Mouse (Mus musculus) adrenal gland (tissue): ENCODE data around the gene Nicn1.
"Not testable (repeated sequence)": the region's sequence is repeated elsewhere in the genome, so short reads cannot be mapped to it uniquely, and the experiment has no call there.

Experiments used
- intact Hi-C: fragments of 180-260 bp; cut with DNase I; formaldehyde crosslinking; loops from one replicate; pipeline ENCODE4 v1.15.1; 2025
- long read RNA-seq, 2 experiments: library from polyadenylated mRNA; unstranded; transcript quantifications; one replicate each; pipeline ENCODE4 v2.0.0; 2020; ENCODE audit warnings: borderline replicate concordance in 1 of 2; ENCODE audit not compliant: insufficient replicate concordance in 1 of 2

Nicn1 gene
- long read RNA-seq, experiment 1, transcript Nicn1-201 (6 exons, 2,133 nt), result major isoform, 37 of 43 reads
- long read RNA-seq, experiment 1, partial matches to known transcripts, result 0 of 43 reads
- long read RNA-seq, experiment 1, other reads (novel, unspliced or antisense), result 6 of 43 reads
- long read RNA-seq, experiment 2, transcript Nicn1-201 (6 exons, 2,133 nt), result major isoform, 41 of 45 reads
- long read RNA-seq, experiment 2, partial matches to known transcripts, result 2 of 45 reads
- long read RNA-seq, experiment 2, other reads (novel, unspliced or antisense), result 2 of 45 reads

DNA sequence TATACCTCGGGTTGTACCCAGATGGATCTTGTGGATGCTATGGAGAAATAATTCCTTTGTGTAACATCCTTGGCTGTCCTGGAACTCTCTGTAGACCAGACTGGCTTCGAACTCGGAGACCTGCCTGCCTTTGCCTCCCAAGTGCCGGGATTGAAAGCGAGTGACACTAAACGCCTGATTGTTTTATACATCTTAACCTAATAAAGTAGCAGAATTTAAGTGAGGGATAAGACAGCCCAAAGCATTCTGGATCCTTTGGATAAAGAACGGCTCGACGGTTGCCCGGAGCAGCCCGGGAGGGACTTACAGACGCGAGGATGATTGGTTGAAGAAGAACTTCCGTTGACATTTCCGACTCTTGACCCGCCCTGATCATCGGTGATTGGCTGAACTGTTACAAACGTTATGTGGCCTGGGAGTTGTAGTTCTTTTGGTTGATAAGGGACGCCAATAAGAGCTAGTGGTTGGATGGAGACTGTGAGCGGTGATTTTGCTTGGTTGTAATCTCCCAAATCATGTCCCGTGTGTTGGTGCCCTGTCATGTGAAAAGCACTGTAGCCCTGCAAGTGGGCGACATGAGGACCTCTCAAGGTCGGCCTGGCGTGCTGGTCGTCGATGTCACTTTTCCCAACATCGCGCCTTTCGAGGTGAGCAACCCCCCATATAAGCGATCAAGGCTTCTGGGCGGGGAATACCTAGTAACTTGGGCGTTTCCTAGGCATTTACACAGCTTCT lies at the start of gene Nicn1:
TSS of gene Nicn1 (plus strand) at position 414 of the 735 bp plus-strand sequence.
- intact Hi-C loops, result no loop called here

- intact Hi-C loops, result no loop called here
These were observed 45.7 kb upstream of the Nicn1 start for GRCm38 (mm10) chr9:108244540-108244939.

- intact Hi-C loops, result no loop called here
These were observed 45.2 kb upstream of the Nicn1 start for GRCm38 (mm10) chr9:108244984-108245383.

DNA sequence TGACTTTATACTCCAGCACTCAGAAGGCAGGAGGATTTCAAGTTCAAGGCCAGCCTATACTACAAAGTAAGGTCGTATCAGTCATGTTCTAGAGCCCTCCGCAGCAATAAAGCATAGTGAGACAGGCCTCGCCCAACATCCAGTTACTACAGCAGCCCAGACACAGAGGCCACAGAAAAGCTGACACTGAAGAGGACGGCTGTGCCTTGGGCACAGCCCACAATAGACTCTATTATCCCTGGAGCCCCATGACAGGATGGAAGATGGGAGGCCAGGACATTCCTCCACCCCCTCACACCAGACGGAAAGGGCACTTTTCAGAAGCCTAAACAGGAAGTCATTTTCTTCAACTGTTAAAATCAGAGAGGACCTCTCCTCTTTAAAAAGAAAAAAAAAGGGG lies 41.3 kb upstream of the Nicn1 start:
- intact Hi-C loops, result no loop called here

- intact Hi-C loops, result no loop called here
These were observed 38.4 kb upstream of the Nicn1 start for GRCm38 (mm10) chr9:108251877-108252276.

DNA sequence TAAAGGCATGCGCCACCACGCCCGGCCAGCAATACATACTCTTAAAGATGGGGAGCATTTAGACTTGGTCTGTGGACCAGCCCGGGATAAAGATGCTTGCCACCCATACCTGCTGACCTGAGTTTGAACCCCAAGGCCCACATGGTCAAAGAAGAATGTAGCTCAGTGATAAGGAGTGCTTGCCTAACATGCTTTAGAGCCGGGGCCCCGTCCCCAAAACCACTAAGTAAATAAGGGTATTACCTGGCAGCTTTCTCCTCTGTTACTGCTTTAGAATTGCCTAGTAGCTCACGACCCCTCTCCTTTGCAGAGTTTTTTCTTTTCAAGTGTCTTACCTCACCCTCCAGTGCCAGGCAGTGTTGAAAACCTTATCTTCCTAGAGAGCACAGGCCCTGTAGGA lies 37.5 kb upstream of the Nicn1 start:
- intact Hi-C loops, result no loop called here

GRCm38 (mm10) chr9:108260526-108260925 lies 29.7 kb upstream of the Nicn1 start:
- intact Hi-C loops, result no loop called here

GRCm38 (mm10) chr9:108261865-108262264 lies 28.4 kb upstream of the Nicn1 start:
- intact Hi-C loops, result no loop called here

DNA sequence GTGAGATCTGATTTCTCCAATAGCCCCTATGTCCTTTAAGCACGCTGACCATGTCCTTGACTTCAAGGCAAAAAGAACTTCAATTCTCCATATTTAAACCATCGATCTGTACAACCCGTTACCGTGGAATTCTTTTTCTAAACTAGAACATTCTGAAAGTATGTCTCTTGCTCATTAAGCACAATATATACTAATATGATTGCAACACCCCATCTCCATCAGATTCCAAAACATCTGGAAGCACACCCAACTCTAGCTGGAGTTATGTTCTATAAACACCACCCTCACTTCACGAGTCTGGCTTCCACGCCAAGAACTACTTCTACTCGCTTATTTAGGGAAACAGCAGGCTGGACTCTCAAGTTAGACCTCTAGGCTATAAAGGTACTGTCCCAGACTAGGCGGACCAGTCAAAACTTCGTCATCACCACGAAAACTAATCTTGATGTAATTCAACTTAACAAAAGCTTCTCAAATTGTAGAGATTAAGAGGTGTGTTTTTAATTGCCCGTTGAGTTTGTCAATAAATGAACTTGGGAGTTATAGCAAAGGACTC lies 27.7 kb upstream of the Nicn1 start:
- intact Hi-C loops, result no loop called here

DNA sequence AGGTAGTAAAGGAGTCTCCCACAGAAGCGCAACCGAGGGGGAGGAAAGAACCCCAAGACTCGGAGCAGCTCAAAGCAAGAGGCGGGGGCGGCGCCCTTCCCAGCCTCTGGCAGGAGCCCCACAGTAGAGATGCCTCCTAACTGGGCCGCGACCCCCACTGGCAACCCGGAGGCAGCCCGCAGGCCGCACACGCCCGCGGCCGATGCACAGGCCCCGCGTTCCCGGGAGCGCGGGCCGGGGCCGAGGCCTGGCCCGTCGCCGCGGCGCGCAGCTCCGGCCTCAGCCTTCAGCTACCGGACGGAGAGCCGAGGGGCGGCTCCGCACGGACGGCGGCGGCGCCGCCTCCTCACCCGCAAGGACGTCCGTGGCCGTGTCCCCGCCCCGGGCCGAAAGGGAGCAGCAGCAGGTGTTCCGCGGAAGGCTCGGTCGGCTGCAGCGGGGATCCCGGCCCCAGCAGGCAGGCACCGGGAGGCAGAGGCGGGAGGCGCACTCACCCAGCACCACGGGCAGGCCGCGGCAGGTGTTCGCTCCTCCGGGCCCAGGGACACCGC lies 27.0 kb upstream of the Nicn1 start:
- intact Hi-C loops, result no loop called here

DNA sequence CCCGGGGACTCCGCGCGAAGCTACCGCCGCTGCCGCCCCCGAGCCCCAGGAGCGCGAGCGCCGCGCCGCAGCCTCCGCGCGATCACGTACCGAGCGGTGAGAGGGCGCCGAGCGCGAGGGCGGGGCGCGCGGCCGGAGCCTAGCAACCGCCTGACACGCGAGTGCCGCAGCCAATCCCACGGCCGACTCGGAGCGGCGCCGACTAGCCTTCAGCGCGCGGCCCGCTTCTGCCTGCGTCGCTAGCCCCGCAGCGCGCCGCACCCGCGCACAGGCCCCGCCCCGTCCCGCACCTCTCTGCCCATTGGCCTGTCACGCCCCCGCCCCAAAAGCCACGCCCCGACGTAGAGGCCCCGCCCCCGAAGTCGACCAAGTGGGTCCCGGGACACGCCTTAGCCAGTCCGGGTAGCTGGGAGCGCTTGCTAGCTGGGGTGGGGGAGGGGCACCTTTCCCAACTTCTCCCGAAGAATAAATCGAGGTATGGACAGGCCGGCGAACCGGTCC lies 26.5 kb upstream of the Nicn1 start, which contains the start of gene Dag1:
TSS of gene Dag1 (minus strand) at position 269 of the 501 bp plus-strand sequence.
- intact Hi-C loops, result no loop called here

- intact Hi-C loops, result no loop called here
These were observed 25.9 kb upstream of the Nicn1 start for GRCm38 (mm10) chr9:108264191-108264921.

DNA sequence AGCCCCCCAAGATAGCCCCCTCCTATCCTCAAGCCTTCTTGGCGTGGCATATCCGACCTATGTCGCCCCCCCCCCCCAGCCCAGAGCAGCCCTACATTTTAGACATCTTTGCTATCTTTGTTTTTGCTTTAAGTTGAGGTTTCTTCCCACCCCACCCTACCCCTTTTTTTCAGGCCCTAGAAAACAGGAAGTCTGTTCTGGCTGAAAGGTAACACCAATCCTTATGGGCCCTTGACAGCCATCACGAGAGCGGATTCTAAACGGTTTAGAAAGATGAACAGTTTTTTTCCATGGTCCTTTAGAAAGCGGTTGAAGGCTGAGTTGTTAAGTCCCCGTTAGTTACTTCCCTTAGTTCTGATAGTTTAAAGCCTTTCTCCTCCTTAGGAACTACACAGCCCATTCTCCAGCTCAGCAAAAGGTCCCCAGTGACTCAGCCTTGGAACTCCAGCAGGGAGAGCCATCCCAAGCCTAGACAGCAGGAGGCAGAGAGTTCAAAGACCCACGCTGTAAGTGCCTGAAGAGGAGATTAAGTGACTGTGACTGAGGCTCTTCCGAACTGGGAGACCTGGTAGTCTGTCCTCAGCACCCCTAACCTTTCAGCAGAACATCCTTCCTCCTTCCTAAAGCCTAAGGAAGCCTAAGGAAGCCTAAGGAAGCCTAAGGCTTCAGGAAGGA lies 23.8 kb upstream of the Nicn1 start:
- intact Hi-C loops, result no loop called here

- intact Hi-C loops, result no loop called here
These were observed 22.5 kb upstream of the Nicn1 start for GRCm38 (mm10) chr9:108267691-108268090.

- intact Hi-C loops, result not testable (repeated sequence)
These were observed 21.5 kb upstream of the Nicn1 start for GRCm38 (mm10) chr9:108268701-108269100.

DNA sequence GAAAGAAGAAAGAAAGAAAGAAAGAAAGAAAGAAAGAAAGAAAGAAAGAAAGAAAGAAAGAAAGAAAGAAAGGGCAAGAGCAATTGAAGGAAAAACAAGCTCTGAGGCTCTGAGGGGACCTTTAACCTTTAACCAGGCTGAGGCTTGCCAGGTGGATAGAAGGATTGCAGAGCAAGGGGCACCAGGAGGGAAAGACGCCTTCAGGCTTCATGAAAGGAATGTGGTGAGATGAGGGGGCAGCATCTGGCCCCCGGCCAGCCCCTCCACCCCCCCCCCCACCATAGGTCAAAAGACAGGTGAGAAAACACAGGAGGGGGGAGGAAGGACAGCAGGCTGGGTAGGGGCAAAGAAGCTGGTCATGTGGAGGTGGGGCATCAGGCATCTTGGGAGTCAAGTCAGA lies 18.3 kb upstream of the Nicn1 start:
- intact Hi-C loops, result no loop called here

DNA sequence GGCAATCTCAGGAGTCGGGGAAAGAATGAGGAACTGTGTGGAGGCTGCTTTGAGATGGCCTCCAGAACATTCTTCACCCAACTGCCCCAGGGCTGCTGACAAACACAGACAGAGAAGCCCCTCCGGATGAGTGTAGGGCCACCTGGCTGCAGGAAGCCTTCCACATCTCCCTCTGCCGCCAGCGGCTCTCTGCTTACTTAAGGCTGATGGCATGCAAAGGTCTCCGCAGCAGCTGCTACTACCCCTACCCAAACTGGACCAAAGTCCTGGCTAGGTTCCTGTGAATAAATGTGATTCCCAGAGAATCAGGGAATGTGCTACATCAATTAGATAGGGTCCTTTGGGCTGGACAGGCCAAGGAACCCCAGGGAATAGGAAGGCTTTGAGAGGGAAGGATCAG lies 17.5 kb upstream of the Nicn1 start:
- intact Hi-C loops, result no loop called here

DNA sequence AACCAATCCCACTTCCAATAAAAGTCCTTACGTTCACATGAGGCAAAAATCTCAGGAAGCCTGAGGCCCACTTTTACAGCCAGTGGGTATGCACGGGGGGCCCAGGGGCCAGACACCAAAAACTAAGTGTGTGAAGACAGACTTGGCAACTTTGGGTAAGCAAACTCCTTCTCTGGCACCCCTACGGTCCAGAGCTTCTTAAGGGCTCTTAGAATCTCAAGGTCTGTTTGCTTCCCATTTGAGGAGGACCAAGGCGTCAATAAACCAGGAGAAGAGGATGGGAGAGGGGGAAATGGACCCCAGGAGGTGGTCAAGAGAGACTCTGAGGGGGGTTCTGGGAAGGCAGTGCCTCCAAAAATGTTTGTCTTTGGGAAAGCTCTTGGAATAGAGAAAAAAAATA lies 16.7 kb upstream of the Nicn1 start:
- intact Hi-C loops, result no loop called here

- intact Hi-C loops, result no loop called here
These were observed 15.5 kb upstream of the Nicn1 start for GRCm38 (mm10) chr9:108274476-108275330.

GRCm38 (mm10) chr9:108275331-108275659 lies 14.9 kb upstream of the Nicn1 start:
- intact Hi-C loops, result no loop called here
